Mouse (Mus musculus) stomach, embryonic 14.5 days (tissue): ENCODE measurements around the gene Lcn2. TPM values are rescaled to one million over a fixed set of nuclear protein-coding genes. Genes with fewer than 3 reads are reported as not detected.

Experiments used
- ATAC-seq: fragments of 200-750 bp; cut with Nextera tagmentation; 2 replicates; pipeline ENCODE4 v1.8.0; 2017; ENCODE audit warnings: low read depth, moderate TSS enrichment; ENCODE audit not compliant: insufficient number of reproducible peaks, insufficient read depth, low FRiP score
- H3K27ac ChIP-seq: fragments of 300-500 bp; sonication (generic); 2 replicates; pipeline ENCODE4 v1.5.1; 2014; ENCODE audit warnings: mild to moderate bottlenecking, low read length, moderate library complexity, mixed read lengths
- H3K27me3 ChIP-seq: fragments of 300-500 bp; sonication (generic); 2 replicates; pipeline ENCODE4 v1.6.1; 2014; ENCODE audit warnings: low read length, control low read depth, mixed read lengths; ENCODE audit not compliant: control insufficient read depth, insufficient read depth
- H3K36me3 ChIP-seq: fragments of 300-500 bp; sonication (generic); 2 replicates; pipeline ENCODE4 v1.6.1; 2014; ENCODE audit warnings: mild to moderate bottlenecking, control low read depth, low read length, moderate library complexity, mixed read lengths; ENCODE audit not compliant: control insufficient read depth, insufficient read depth
- H3K4me1 ChIP-seq: fragments of 300-500 bp; sonication (generic); 2 replicates; pipeline ENCODE4 v1.6.1; 2014; ENCODE audit warnings: low read length, control low read depth, mixed read lengths; ENCODE audit not compliant: control insufficient read depth, insufficient read depth
- H3K4me2 ChIP-seq: fragments of 300-500 bp; sonication (generic); replicated peaks from 2 replicates; pipeline ENCODE4 v1.6.1; 2014; ENCODE audit warnings: low read depth, low read length, control low read depth
- H3K4me3 ChIP-seq: fragments of 300-500 bp; sonication (generic); 2 replicates; pipeline ENCODE4 v1.5.1; 2014; ENCODE audit warnings: low read depth, low read length, control low read depth
- H3K9ac ChIP-seq: fragments of 300-500 bp; sonication (generic); replicated peaks from 2 replicates; pipeline ENCODE4 v1.6.1; 2014; ENCODE audit warnings: low read depth, mild to moderate bottlenecking, control low read depth, low read length, moderate library complexity, mixed read lengths
- H3K9me3 ChIP-seq: fragments of 300-500 bp; sonication (generic); 2 replicates; pipeline ENCODE4 v1.6.1; 2016; ENCODE audit warnings: low read depth, low read length, control low read depth; ENCODE audit not compliant: control insufficient read depth
- WGBS: fragments of 180-500 bp; shearing (Covaris S2); extraction: QIAGEN DNeasy Blood & Tissue Kit; methylation state at CpG from one replicate; pipeline ENCODE4 v1.1.7; 2014; 5-methylcytosine and 5-hydroxymethylcytosine counted together
- polyA plus RNA-seq: library from polyadenylated mRNA; unstranded; fragments of >200 nt; fragmentation: Nextera tagmentation; extraction: Ambion mirVana; gene quantifications from 2 replicates; pipeline ENCODE4 v1.2.1, GENCODE M21; 2014

The Lcn2 gene
- polyA plus RNA-seq, 1 experiment from 2014 or later = 3.7 TPM

GRCm38 (mm10) chr2:32426141-32426540, 38.1 kb upstream of the Lcn2 start:
- Histone ChIP-seq H3K36me3 (peaks cover 3% of the 10 kb centered on the region), H3K27ac (no peak overlapping the region), H3K9ac (no peak overlapping the region), H3K4me1 (peaks cover 55% of the 10 kb centered on the region), H3K9me3 (no peaks in the 10 kb centered on the region), H3K4me3 (no peak overlapping the region), H3K27me3 (no peaks in the 10 kb centered on the region), H3K4me2 (no peak overlapping the region)
- ATAC-seq = no peak
- WGBS = 84% methylated on average over 1 of the region's 1 CpGs

GRCm38 (mm10) chr2:32425568-32425967, 37.5 kb upstream of the Lcn2 start:
- no peak for ATAC-seq
- Histone ChIP-seq H3K4me3 (no peak overlapping the region), H3K4me2 (no peak overlapping the region), H3K27ac (no peak overlapping the region), H3K4me1 (peaks cover 52% of the 10 kb centered on the region), H3K9me3 (no peaks in the 10 kb centered on the region), H3K36me3 (peaks cover 8% of the 10 kb centered on the region), H3K27me3 (no peaks in the 10 kb centered on the region), H3K9ac (no peak overlapping the region)
- WGBS = 48% methylated on average over 5 of the region's 5 CpGs

DNA sequence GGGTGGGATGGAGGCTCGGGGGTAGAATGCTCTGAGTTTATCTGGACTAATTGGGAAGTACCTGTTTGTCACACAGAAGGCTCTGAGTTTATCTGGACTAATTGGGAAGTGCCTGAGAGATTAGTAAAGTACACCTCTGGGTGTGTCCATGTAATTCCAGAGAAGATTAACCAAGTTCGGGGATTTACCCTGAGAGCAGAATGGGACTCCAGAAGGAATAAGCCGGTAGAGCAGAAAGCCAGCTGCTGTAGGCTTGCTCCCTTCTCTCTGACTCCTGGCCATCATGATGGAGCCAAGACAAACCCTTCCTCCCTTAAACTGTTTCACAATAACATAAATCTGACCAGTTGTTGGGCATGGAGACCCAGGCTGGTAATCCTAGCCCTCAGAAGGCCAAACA, 36.7 kb upstream of the Lcn2 start:
- Histone ChIP-seq H3K4me1 (peaks cover 46% of the 10 kb centered on the region), H3K4me2 (no peak overlapping the region), H3K9me3 (no peaks in the 10 kb centered on the region), H3K27ac (peak overlapping the region; percentile 90), H3K27me3 (no peaks in the 10 kb centered on the region), H3K4me3 (no peak overlapping the region), H3K9ac (peak overlapping the region; percentile 18; the same call in 1 of the 2 replicates), H3K36me3 (peaks cover 12% of the 10 kb centered on the region)
- no peak for ATAC-seq
- 41% methylated on average over 3 of the region's 3 CpGs for WGBS

DNA sequence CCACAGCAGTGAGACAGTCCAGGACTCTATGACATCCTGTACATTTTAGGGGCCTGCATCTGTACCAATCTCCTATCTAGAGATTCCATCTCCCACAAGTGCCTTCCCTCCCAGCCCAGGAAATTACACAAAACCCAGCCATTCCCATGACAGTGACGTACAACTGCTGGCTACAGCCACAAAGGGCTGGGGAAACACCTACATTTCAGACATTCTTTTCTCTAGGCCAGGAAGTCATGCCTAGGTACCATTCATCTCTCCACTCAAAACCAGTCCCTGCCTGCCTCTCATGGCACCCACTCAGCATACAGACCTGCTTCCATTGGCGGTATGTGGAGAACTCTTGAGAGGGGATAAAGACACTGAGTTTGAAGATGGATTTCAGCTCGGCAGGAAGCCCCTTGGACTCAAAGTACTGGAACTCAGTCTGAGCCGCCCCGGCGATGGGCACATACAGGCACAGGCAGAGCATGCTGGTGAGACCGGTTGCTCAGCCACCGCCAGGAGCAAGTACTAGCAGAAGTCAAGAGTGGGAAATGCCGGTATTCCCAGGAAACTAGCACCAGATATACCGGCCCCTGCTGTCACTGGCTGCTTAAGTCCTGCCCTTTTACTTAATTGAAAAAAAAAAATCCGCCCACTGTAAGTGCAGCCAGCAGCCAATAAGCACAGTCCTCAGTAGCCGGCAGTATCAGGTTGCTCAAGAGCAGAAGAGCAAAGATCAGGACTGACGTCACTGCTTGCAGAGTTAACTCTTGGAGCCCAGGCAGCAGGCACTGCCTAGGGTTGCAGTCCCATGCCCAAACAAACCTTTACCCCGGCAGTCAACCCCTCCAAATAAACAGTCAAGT, 35.7 kb upstream of the Lcn2 start:
- Histone ChIP-seq H3K27ac (peak overlapping the region; percentile 90), H3K4me3 (peak overlapping the region; percentile 27), H3K27me3 (no peaks in the 10 kb centered on the region), H3K9me3 (no peaks in the 10 kb centered on the region), H3K36me3 (peaks cover 18% of the 10 kb centered on the region), H3K4me1 (peaks cover 35% of the 10 kb centered on the region), H3K9ac (no peak overlapping the region), H3K4me2 (peak overlapping the region; percentile 84)
- ATAC-seq = peak; percentile 90
- 3% methylated on average over 14 of the region's 14 CpGs for WGBS

- WGBS = 96% methylated on average over 6 of the region's 6 CpGs
- no peaks in the 10 kb centered on the region for H3K27me3 ChIP-seq
- H3K9me3 ChIP-seq = no peaks in the 10 kb centered on the region
- peaks cover 23% of the 10 kb centered on the region for H3K4me1 ChIP-seq
- ATAC-seq = no peak
- peaks cover 34% of the 10 kb centered on the region for H3K36me3 ChIP-seq
- no peak overlapping the region for H3K4me3 ChIP-seq
- no peak overlapping the region for H3K9ac ChIP-seq
- no peak overlapping the region for H3K4me2 ChIP-seq
- no peak overlapping the region for H3K27ac ChIP-seq
Measured at GRCm38 (mm10) chr2:32421851-32422251, 33.8 kb upstream of the Lcn2 start.

DNA sequence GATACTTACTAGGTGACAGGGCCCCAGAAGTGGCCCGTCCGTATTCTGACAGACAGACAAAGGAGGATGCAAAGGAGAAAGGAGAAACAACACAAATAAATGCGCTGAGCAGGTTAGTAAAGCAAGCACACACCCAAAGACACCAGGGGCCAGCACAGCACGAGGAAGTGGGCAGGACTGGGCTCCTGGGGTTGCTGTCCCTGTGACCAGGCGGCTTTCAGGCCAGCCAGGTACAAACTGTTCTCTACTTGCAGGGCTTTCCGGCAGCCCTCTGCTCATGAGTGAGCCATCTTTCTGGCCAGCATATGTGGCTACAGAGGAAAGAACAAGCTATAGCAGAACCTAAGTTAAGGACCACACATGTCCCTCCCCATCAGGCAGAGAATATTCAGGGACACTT, 32.6 kb upstream of the Lcn2 start:
- H3K9me3 ChIP-seq = no peaks in the 10 kb centered on the region
- no peak overlapping the region for H3K9ac ChIP-seq
- no peak overlapping the region for H3K4me3 ChIP-seq
- H3K4me1 ChIP-seq = peaks cover 23% of the 10 kb centered on the region
- peaks cover 46% of the 10 kb centered on the region for H3K36me3 ChIP-seq
- WGBS = 85% methylated on average over 6 of the region's 6 CpGs
- no peak overlapping the region for H3K27ac ChIP-seq
- H3K27me3 ChIP-seq = no peaks in the 10 kb centered on the region
- no peak for ATAC-seq
- no peak overlapping the region for H3K4me2 ChIP-seq

DNA sequence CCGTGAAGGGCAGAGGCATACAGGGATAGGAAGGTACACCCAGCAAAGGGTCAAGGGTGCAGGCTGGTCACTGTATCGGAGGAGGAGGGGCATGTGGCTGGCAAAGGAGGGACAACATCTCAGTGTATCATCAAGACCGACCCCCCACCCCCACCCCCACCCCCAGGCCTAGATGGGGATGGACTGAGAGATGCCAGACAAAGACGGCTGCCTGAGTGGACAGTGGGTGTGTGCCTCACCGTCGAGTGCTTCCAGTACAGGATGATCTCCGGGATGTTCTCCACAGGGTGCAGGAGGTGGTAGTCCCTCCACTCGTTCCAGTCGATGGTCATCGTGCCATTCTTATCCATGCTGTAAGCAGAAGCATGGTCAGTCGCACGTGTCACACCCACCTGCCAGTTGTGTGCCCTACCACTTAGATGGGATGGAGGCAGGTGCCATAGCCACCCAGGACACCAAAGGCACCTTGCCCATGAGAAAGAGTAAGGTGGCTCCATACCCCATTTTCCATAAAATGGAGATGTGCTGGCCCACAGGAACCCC, 32.1 kb upstream of the Lcn2 start:
- H3K4me3 ChIP-seq = no peak overlapping the region
- H3K27me3 ChIP-seq = no peaks in the 10 kb centered on the region
- H3K9me3 ChIP-seq = no peaks in the 10 kb centered on the region
- H3K36me3 ChIP-seq = peaks cover 50% of the 10 kb centered on the region
- ATAC-seq = no peak
- WGBS = 90% methylated on average over 12 of the region's 12 CpGs
- no peak overlapping the region for H3K27ac ChIP-seq
- H3K4me2 ChIP-seq = no peak overlapping the region
- H3K4me1 ChIP-seq = peaks cover 23% of the 10 kb centered on the region
- H3K9ac ChIP-seq = no peak overlapping the region

DNA sequence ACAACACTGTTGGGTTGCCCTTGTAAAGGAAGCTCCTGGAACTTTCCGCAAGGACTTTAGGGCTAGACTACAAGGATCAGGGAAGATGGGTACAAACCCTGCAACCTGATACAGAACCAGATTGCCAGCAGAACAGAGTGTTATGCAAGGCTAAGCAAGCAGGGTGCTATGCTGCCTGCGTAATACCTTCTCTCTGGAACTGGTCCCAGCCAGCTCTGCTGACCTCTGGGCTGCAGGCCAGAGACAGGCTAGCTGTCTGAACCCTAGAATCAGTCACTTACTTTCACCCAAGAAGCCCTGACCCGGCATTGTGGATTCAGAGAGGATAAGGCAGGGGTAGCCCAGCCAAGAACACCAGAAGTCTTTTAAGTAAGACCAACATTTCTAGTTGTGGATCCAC, 31.3 kb upstream of the Lcn2 start:
- Histone ChIP-seq H3K36me3 (peaks cover 54% of the 10 kb centered on the region), H3K4me3 (no peak overlapping the region), H3K27me3 (no peaks in the 10 kb centered on the region), H3K4me1 (peaks cover 15% of the 10 kb centered on the region), H3K9me3 (no peaks in the 10 kb centered on the region), H3K27ac (no peak overlapping the region), H3K4me2 (no peak overlapping the region), H3K9ac (no peak overlapping the region)
- 92% methylated on average over 3 of the region's 3 CpGs for WGBS
- no peak for ATAC-seq
